Mouse (Mus musculus): Measurements from ENCODE around the gene Parp12. TPM values are rescaled to one million over a fixed set of nuclear protein-coding genes. Genes with fewer than 3 reads are reported as not detected.

Gene Parp12
- total and polyA plus RNA-seq, 2 experiments from 2014 or later: 3.1 to 4.2 TPM

DNA sequence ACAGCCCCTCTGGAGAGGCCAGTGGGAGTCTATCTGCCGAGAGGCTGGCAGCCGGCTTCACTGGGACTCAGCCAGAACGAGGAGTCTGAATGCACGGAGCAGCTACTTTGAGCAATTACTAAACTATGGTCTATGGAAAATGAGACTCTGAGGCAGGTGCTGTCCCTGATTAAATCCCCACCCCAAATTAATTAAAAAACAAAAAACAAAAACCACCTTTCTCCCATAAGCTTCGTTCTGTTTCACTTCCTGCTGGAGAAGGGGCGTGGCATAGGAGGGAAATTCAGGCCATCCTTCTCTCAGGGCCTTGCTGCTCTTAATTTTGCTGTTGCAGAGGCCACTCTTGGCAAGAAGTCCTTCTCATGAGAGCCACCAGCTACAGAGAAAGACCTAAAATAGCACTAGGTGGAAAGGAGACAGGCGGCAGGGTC lies 62.3 kb downstream of the Parp12 start:
- 47% methylated on average over 7 of the region's 7 CpGs for WGBS
- H3K27ac ChIP-seq (ENCODE audit: low read depth, low read length): no peak overlapping the region
- no peaks in the 10 kb centered on the region for H3K36me3 ChIP-seq (ENCODE audit: insufficient read depth, low read length)
- no peaks in the 10 kb centered on the region for H3K4me1 ChIP-seq (ENCODE audit: insufficient read depth, low read length)
- H3K27me3 ChIP-seq (ENCODE audit: insufficient read depth, low read length): no peaks in the 10 kb centered on the region
- H3K4me3 ChIP-seq (ENCODE audit: low read depth, low read length): no peak overlapping the region
- H3K9me3 ChIP-seq (ENCODE audit: low read length): no peaks in the 10 kb centered on the region
- no peak for TF ChIP-seq CTCF (IDR thresholded peaks at IDR 0.05)
- no peak for DNase-seq (ENCODE audit: low spot score)
- H3K9ac ChIP-seq (replicated peaks; ENCODE audit: low read length, poor library complexity, severe bottlenecking): no peak overlapping the region
- H3K4me2 ChIP-seq (ENCODE audit: low read depth, low read length, poor library complexity, severe bottlenecking): no peak overlapping the region
- no peak for ATAC-seq (ENCODE audit: low FRiP score)

DNA sequence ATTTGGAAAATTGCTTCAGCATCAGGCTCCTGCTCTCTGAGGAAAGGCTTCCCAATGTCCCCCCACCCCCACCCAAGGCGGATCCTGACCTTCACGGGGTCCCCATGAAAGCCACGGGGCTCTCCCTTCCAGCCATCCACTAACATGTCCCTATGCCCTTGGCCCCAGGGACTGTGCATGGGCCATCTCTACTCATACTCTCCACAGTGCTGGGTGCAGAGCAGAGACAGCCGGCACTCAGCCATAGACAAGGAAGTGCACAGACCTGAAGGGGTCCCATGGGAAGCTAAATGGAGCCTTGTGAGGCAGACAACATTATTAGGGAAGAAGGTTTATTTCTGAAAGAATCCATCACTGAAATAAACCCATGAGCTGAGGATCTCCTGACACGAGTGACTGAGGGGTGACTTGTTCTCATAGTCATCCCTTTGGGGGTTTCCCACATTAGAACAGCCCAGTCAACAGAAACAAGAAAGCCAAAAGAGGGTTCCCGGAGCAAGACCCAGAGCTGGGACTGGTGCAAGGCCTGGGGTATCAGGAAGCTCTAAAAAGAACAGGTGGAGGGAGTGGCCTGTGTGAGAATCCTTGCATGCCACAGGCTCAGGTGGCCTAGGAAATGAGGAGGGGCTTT lies 63.2 kb downstream of the Parp12 start:
- no peak overlapping the region for H3K9ac ChIP-seq (replicated peaks; ENCODE audit: low read length, poor library complexity, severe bottlenecking)
- H3K4me1 ChIP-seq (ENCODE audit: insufficient read depth, low read length): no peaks in the 10 kb centered on the region
- no peak for TF ChIP-seq CTCF (IDR thresholded peaks at IDR 0.05)
- no peak overlapping the region for H3K4me3 ChIP-seq (ENCODE audit: low read depth, low read length)
- H3K4me2 ChIP-seq (ENCODE audit: low read depth, low read length, poor library complexity, severe bottlenecking): no peak overlapping the region
- no peaks in the 10 kb centered on the region for H3K9me3 ChIP-seq (ENCODE audit: low read length)
- H3K27me3 ChIP-seq (ENCODE audit: insufficient read depth, low read length): no peaks in the 10 kb centered on the region
- DNase-seq (ENCODE audit: low spot score) (no peak), ATAC-seq (ENCODE audit: low FRiP score) (no peak)
- WGBS: 80% methylated on average over 6 of the region's 6 CpGs
- no peak overlapping the region for H3K27ac ChIP-seq (ENCODE audit: low read depth, low read length)
- H3K36me3 ChIP-seq (ENCODE audit: insufficient read depth, low read length): no peaks in the 10 kb centered on the region

DNA sequence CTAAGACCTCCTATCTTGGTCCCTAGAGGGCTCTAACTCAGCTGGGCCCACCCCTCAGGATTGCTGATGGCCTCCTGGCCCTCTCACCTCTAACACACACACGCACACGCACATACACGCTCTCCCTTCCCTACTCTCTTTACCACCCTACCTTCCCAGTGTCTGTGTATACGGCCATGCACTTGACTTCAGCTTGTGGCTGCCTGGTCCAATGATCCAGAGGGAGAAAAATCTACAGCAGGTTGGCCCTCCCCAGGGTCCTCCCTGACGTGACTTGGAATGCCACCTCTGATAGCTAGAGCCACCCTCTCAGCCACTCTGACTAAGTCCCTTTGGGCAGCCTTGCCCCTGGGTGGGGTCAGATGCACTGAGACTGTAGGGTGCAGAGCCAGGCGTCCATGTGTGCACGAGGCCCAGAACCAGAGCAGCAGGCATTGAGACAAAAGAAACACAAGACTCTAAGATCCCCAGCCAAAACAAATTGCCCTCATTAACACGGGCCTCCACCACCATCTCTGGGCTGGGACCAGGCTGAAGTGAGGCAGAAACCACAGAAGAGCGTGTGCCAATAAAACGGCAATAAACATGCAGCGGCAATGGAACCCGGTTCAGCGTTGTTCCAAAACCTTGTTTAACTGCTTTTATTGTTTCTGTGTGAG lies 63.8 kb downstream of the Parp12 start:
- H3K27ac ChIP-seq (ENCODE audit: low read depth, low read length): no peak overlapping the region
- H3K4me3 ChIP-seq (ENCODE audit: low read depth, low read length): no peak overlapping the region
- ATAC-seq (ENCODE audit: low FRiP score): no peak
- no peak overlapping the region for H3K4me2 ChIP-seq (ENCODE audit: low read depth, low read length, poor library complexity, severe bottlenecking)
- DNase-seq (ENCODE audit: low spot score): peak; percentile 38
- no peaks in the 10 kb centered on the region for H3K9me3 ChIP-seq (ENCODE audit: low read length)
- no peak for TF ChIP-seq CTCF (IDR thresholded peaks at IDR 0.05)
- WGBS: 82% methylated on average over 13 of the region's 13 CpGs
- no peaks in the 10 kb centered on the region for H3K36me3 ChIP-seq (ENCODE audit: insufficient read depth, low read length)
- H3K27me3 ChIP-seq (ENCODE audit: insufficient read depth, low read length): no peaks in the 10 kb centered on the region
- H3K9ac ChIP-seq (replicated peaks; ENCODE audit: low read length, poor library complexity, severe bottlenecking): no peak overlapping the region
- 0 out of 2 replicates have a peak, but pooled peaks cover 2% of the 10 kb centered on the region for H3K4me1 ChIP-seq (ENCODE audit: insufficient read depth, low read length)

DNA sequence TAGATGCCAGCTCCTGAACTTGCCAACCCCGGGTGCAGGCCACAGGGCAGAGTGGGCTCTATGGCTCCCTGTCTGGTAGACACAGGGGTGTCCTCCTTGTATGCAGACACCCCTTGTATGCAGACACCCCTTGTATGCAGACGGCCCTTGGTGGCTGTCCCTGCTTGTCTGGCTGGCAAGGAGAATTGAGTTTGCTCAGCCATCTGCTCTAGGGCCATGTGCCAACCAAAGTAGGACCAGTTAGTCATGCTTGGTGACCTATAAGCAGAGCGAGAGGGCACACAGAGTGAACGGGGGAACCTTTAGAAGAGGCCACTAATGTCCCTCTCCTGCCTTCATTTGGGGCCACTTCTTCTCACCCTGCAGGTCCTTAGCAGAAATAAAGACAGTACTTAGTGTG lies 65.5 kb downstream of the Parp12 start:
- Histone ChIP-seq H3K36me3 (ENCODE audit: insufficient read depth, low read length) (no peaks in the 10 kb centered on the region), H3K9ac (replicated peaks; ENCODE audit: low read length, poor library complexity, severe bottlenecking) (no peak overlapping the region), H3K27ac (ENCODE audit: low read depth, low read length) (no peak overlapping the region), H3K9me3 (ENCODE audit: low read length) (no peaks in the 10 kb centered on the region), H3K27me3 (ENCODE audit: insufficient read depth, low read length) (no peaks in the 10 kb centered on the region), H3K4me2 (ENCODE audit: low read depth, low read length, poor library complexity, severe bottlenecking) (no peak overlapping the region), H3K4me3 (ENCODE audit: low read depth, low read length) (no peak overlapping the region), H3K4me1 (ENCODE audit: insufficient read depth, low read length) (0 out of 2 replicates have a peak, but pooled peaks cover 5% of the 10 kb centered on the region)
- TF ChIP-seq CTCF (IDR thresholded peaks at IDR 0.05): no peak
- no peak for ATAC-seq (ENCODE audit: low FRiP score)
- DNase-seq (ENCODE audit: low spot score): peak; percentile 46
- 82% methylated on average over 4 of the region's 4 CpGs for WGBS

DNA sequence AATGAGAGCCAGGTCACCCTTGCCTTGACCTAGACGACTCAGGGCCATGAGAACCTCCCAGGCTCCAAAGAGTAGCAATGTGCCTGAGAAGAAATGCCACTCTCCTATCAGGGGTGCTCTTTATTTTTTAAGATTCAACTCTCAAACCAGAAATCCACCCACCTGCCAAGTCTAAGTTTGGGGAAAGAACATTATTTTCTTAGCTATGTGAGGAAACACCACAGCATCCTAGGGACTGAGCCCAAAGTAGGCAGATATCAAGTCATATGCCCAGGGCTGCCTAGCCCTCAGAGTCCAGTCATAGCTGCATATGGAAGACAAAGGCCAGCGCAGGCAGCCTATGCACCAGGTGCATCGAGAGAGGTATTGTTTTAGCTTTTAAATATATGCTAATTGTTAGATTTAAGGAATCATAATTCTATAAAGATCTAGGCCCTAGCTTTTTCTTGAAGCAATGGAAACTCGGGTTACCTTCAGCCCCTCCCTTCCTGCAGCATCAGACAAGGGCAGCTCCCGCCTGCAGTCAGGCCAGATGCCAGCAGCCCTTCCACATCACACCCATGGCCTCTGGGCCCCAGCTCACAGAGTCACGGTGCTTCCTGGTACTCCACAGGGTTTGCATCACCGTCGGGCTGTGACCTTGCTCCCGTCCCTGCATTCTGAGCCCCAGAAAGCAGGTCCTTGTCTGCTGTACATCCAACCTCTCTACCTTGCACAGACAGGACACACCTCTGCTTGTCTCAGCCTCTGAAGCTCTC lies 66.2 kb downstream of the Parp12 start:
- H3K36me3 ChIP-seq (ENCODE audit: insufficient read depth, low read length): no peaks in the 10 kb centered on the region
- 0 out of 2 replicates have a peak, but pooled peaks cover 5% of the 10 kb centered on the region for H3K4me1 ChIP-seq (ENCODE audit: insufficient read depth, low read length)
- H3K27ac ChIP-seq (ENCODE audit: low read depth, low read length): no peak overlapping the region
- TF ChIP-seq CTCF (IDR thresholded peaks at IDR 0.05): no peak
- WGBS: 82% methylated on average over 9 of the region's 9 CpGs
- no peak overlapping the region for H3K9ac ChIP-seq (replicated peaks; ENCODE audit: low read length, poor library complexity, severe bottlenecking)
- H3K4me2 ChIP-seq (ENCODE audit: low read depth, low read length, poor library complexity, severe bottlenecking): no peak overlapping the region
- H3K27me3 ChIP-seq (ENCODE audit: insufficient read depth, low read length): no peaks in the 10 kb centered on the region
- H3K9me3 ChIP-seq (ENCODE audit: low read length): no peaks in the 10 kb centered on the region
- DNase-seq (ENCODE audit: low spot score): no peak
- H3K4me3 ChIP-seq (ENCODE audit: low read depth, low read length): no peak overlapping the region
- no peak for ATAC-seq (ENCODE audit: low FRiP score)

DNA sequence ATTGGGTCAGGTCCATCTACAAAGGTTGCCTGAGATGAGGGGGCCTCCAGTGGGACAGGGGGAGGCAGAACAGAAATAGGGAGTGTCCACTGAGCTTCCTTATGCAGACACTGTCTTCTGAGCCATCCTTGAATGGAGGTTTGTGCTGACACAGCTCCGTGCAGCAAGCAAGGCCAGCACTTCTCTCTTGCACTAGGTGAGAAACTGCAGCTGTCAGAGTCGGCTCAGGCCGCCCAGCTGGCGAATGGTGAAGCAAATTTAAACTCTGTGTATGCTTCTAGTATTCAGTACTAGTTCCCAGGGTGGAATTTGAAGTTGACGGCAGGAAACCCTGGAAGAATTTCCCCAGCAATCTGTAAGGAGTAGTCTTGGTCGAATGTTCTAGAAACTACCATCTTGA lies 67.3 kb downstream of the Parp12 start:
- Histone ChIP-seq H3K9ac (replicated peaks; ENCODE audit: low read length, poor library complexity, severe bottlenecking) (no peak overlapping the region), H3K27me3 (ENCODE audit: insufficient read depth, low read length) (no peaks in the 10 kb centered on the region), H3K4me2 (ENCODE audit: low read depth, low read length, poor library complexity, severe bottlenecking) (no peak overlapping the region), H3K9me3 (ENCODE audit: low read length) (no peaks in the 10 kb centered on the region), H3K4me3 (ENCODE audit: low read depth, low read length) (no peak overlapping the region), H3K36me3 (ENCODE audit: insufficient read depth, low read length) (no peaks in the 10 kb centered on the region), H3K4me1 (ENCODE audit: insufficient read depth, low read length) (0 out of 2 replicates have a peak, but pooled peaks cover 5% of the 10 kb centered on the region), H3K27ac (ENCODE audit: low read depth, low read length) (no peak overlapping the region)
- TF ChIP-seq CTCF (IDR thresholded peaks at IDR 0.05): no peak
- 83% methylated on average over 6 of the region's 6 CpGs for WGBS
- no peak for DNase-seq (ENCODE audit: low spot score)
- ATAC-seq (ENCODE audit: low FRiP score): no peak

All from midbrain, postnatal 0 days (tissue).